Mouse (Mus musculus) adrenal gland, adult 8-10 months (tissue): ENCODE results near the gene Efemp2. TPM values are rescaled to one million over a fixed set of nuclear protein-coding genes. Genes with fewer than 3 reads are reported as not detected.

Experiments used
- DNase-seq: peaks from one replicate; pipeline ENCODE4 v3.0.0; 2022
- total RNA-seq, 4 experiments: library from RNA; stranded (reverse); gene quantifications; 2 replicates each; pipeline ENCODE4 v1.2.4; 2022

Efemp2 gene
- 100 to 1,000 TPM in 2 of 4 experiments, 10 to 100 TPM in 2; 64.9 to 173 (median 105) TPM for total RNA-seq

DNA sequence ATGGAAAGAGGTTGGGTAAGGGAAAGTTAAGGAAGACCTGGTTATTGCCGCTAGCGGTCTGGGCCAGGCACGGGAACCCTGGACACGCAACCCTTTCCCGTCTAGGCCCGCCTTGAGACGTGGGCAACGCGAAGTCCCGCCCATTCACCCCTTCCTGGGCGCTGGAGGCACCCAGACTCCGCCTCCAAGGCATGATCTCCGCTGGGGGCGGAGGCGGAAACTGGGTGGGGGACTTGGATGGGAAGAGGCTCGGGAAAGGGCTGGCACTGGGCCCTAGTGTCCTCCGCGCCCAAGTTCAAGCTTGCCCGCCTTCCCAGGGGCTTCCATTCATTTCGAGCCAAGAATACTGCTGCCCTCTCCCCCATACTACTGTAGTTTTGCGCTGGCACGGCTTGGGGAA lies at the start of gene Efemp2:
Gene Efemp2 (plus strand): TSS at position 235 of the 400 bp plus-strand sequence.
- peak; percentile 89 for DNase-seq

DNA sequence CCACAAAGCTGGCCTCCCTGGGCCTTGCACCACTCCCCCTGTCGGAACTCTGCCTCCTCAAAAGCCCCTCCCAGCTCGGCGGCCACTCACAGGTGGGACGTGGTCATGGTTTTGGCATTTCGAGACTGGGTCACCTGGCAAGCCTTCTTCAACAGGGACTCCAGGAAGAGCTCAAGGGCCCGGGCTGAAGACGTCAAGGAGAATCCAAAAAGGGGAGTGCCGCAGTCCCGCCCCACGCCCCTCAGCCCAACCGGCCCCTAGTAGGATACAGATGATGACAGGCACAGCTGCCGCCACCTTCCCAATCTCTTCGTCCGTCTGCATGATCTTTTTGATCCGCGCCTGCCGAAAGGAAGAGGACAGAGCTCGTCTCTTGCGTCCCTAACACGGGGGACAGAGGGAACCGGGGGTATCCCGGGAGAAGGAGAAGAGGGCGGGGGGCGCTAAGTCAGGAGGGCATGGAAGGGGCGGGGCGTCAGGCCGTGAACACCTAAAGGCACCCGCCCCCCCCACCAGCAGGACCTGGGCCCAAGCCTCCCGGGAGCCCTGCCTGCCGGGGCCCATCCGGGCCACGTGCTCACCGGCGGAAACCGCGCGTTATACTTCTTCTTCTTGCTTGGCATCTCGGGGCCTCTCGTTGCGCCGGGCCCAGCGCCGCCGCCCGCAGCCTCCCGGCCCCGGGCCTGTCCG lies 49.5 kb upstream of the Efemp2 start:
- peak; percentile 74 for DNase-seq

DNA sequence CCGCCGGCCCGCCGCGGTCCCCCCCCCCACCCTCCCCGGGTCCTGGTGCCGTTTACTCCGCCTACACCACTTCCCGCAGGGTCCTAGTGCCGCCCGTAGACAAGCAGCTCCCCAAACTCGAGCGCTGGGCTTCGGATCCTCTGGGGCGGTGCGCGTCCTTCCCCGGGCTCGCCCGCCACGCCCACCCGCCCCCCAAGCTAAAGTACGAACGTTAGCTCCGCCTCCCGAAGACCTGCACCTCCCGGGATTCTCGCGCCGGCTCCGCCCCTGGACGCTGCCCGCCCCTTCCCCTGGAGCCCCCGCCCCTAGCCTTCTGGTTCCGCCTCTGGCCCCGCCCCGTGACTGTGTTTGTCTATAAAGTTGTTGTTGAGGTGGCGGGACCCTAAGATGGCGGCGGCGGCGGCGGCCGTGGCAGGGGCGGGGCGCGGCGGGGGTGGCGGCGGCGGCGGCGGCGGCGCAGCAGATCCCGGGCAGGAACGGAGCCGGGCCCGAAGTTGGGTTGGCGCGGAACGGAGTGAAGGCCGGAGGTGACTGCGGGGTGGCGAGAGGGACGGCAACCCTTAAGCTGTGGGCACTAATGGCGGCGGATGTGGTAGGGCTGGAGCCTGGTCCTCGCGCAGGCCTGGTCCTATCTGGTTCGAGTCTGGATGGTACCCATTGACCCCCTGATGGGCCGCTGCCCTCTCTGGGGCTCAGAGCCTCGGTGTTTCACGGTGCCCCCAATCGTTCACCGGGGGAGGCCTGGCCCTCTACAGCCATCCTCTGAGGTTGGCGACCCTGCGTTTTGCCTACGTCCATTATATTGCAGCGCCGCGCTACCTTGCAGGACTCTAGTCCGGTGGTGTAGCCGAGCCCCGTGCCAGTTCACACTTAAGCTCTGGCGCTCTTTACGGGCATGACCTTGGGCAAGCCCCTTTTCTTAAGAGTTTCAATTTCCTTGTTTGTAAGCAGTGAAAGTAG lies 48.7 kb upstream of the Efemp2 start, which contains the start of the genes Drap1 and AI837181:
Gene Drap1 (minus strand): TSS at position 198 of the 960 bp plus-strand sequence.
Gene AI837181 (plus strand): TSS at position 363 of the 960 bp plus-strand sequence.
- peak; percentile 89 for DNase-seq

DNA sequence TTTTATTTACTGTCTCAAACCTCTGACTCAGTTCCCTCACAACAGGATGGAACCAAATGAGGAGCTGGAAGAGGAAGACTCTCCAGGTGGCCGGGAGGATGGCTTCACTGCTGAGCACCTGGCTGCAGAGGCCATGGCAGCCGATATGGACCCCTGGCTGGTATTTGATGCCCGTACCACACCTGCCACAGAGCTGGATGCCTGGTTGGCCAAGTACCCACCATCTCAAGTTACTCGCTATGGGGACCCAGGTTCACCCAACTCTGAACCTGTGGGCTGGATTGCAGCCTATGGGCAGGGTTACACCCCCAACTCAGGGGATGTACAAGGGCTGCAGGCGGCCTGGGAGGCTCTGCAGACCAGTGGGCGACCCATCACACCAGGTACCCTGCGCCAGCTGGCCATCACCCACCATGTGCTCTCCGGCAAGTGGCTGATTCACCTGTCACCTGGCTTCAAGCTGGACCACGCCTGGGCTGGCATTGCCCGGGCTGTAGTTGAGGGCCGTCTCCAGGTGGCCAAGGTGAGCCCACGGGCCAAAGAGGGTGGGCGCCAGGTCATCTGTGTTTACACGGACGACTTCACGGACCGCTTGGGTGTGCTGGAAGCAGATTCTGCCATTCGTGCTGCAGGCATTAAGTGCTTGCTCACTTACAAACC lies 47.7 kb upstream of the Efemp2 start:
- no peak for DNase-seq

DNA sequence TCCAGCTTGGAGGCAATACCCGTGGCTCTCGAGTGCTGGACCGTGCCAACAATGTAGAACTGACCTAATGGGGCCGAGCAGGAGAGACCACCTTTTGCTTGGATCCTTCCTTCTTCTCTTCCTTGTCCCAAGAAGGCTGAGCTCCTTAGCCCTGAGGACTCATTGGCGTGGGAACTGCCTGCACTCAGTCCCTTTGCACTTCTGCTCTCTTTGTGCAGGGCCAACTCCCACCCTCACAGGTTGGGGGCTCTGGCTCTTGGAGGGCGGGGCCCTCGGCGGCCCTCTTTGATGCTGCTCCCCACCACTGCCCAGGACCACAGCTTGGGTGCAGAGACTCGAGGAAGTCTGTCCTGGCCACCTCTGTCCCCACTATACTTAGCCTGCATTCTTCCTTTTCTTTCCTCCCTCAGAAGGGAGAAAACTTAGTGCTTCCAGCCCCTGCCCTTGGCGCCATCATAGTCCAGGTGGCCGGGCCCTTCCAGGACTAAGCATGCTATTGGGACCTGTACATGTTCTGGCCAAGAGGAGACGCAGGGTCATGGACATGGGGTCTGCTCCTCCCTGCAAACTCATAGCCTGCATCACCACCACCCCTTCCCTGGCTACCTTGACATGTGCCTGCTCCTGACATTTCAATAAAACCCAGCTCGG lies 47.0 kb upstream of the Efemp2 start:
- DNase-seq, result no peak

DNA sequence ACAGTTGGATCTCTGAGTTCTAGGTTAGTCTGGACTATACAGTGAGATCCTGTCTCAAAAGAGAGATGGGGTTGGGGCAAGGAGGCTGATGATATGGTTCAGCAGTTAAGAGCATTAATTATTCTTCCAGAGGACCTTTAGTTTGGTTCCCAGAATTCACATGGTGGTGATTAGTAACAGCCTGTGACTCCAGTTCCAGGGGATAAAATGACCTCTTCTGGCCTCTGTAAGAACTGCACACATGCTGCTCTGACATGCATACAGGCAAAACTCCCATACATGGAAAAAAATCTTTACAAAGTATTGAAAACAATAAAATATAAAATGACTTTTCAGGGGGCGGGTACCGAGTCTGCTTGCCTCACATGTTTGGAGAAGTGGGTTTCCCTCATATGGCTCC lies 45.7 kb upstream of the Efemp2 start:
- DNase-seq, result no peak

DNA sequence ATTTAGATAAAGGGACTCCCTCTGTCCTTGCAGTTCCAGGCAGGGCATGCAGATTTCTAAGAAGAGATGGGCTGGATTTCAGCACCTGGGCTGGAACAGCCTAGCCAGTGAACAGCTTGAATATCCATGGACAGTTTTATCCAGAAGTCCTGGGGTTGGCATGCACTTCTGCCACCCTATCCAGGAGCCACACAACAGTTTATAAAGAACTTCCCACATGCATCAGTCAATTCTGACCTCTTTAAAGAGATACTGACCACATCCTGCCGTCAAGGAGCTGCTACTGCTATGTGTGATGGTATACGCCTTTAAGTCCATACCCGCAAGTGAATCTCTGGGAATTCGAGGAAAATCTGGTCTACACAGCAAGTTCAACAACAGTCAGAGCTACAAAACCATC lies 44.5 kb upstream of the Efemp2 start:
- no peak for DNase-seq

DNA sequence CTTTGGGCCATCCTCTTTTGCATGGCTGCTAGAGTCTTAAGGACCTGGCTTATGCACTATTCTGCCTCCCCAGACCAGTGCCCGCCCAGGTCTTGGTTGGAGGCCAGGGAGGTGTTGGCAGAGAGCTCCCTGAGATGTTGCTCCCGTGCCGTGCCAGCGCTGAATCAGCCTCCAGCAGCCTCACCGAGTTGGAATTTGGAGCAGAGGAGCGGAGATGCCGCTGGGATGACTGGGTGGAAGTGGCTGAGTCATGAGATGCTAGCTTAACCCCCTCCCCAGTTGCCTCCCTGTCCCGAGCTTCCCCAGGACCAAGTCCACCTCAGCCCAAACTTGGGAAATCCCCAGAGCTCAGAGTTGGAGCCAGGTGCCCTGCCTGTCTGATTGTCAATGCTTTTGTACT lies 43.9 kb upstream of the Efemp2 start:
- peak; percentile 87 for DNase-seq

DNA sequence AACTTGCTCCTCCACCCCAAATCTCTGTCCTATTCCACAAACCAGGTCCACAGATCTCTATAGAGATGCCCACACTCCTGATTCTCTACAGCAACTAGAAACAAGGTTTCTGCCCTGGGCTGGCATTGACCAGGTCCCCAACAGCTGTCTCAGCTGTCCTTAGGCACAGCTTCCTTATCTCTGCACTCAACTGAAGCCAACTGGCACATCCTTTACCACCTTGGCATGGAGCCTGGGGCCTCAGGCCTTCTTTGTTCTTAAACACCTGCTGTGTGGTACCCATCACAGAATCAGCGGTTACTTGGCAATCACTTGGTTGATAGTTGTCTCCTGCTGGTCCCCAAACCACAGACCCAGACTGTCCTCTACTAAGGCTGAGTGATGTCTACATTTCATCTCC lies 43.3 kb upstream of the Efemp2 start:
- DNase-seq, result no peak

DNA sequence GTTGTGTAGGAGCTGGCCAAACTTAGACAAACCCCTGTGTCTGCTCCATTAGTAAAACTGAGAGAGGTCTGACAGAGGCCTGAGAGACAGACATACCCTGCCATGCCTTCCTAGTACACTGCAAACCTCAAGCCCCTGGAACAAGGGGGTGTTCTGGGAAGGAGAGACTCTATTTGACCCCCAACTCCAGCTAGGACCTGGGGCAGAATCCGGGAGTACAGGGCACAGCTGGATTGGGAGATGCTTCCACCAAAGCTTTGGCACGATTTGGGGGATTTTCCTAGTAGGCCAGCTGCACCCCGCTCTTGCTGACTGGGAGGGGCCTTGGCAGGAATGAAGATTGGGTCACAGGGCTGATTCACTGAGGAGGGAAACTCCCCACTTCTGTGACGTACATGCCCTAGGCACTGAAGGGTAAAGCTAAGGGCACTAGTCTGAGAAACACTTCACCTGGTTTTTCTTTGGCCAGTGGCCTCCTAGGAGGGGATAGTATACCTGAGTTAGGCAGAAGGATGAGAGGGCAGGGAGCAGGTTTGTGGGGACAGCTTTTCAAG lies 41.8 kb upstream of the Efemp2 start:
- no peak for DNase-seq

DNA sequence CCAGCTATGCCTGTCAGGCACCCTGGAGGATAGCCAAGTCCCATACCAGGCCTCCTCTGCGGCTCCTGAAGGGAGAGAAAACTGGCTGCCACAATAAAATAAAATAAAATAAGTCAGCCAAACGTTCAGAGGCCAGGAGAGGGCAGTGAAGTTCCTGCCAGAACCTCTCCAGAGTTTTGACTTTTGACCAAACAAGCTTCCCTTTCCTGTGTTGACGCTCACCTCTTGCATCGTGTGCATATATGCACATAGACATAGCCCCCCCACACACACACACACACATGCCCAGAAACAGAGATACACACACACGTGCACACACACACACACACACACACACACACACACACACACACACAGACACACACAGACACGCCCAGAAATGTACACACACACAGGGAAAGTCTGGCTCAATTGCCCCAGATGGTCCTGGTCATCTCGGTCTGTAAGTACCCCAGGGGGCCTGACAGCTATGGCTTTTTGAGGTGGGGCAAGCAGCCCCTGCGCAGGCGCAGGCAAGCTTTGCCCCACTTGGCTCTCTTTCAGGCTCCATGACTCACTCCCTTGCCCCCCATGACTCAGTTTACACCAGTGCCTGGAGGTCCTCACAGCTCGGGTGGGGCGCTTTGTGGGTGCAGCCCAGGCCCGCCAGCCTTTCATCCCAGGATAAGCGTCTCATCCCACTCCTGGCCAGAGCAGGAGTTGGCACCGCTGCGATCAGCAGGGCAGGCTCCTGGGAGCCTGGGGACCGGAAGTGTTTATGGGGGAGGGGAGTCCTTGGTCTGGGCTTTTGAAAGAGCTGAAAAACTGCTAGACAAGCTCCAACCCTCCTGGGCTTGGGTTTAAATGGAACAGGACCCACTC lies 40.5 kb upstream of the Efemp2 start:
- peak; percentile 53 for DNase-seq

DNA sequence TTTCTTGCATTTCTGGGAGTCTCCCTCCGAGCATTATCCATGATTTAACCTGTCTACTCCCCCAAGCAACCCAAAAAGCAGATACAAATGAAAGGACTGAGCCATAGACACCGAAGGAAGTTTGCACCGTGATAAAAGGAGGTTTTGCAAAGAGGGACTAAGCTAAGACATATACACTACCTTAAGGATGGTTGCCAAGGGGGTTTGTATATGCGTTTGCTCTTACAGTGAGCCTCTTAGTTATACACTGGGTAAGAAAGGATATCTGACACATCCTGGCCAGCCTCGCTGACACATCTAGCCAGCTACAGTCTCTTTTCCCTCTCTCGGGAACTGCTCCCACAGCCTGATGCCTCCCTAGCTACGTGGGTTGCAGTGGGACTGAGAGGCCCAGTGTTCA lies 39.8 kb upstream of the Efemp2 start:
- DNase-seq, result no peak

DNA sequence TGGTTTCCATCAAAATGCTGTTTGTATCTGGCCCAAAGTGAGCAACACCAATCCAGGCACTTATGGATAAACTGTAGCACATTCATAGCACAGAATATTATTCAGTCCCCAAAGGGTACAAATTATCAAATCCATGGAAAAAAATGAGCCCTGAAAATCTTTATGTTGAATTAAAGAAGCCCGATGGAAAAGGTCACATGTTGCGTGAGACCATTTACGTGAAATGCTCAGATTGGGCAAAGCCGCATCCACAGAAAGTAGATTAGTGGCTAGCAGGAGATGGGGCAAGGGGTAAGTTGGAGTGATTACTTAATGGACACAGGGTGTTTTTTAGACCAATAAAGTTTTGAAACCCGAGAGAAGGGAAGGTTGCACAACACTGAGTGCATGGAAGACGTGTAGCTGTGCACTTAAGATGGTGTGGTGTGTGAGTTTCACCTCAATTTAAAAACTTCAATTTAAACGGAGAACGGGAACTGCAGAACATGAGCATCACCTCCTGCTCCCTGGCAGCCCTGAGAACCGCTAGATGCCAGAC lies 29.3 kb upstream of the Efemp2 start:
- no peak for DNase-seq

DNA sequence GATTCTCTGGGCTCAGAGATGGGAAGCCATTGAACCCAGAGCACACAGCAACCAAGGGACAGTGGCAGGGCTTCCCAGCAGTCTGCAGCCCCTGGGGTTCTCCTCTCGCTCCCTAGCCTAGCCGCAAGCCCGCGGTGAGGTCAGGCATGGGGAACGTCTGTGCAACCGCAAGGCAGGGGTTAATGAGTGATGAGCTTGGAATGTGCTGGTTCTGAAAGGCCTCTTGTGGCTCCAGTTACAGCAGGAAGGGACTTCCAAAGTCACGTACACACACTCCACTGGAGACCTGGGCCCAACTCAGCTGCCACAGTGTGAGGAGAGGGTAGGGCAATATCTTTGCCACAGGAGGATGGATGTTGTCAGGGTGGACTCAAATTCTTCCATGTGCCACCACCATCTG lies 28.8 kb upstream of the Efemp2 start:
- no peak for DNase-seq

DNA sequence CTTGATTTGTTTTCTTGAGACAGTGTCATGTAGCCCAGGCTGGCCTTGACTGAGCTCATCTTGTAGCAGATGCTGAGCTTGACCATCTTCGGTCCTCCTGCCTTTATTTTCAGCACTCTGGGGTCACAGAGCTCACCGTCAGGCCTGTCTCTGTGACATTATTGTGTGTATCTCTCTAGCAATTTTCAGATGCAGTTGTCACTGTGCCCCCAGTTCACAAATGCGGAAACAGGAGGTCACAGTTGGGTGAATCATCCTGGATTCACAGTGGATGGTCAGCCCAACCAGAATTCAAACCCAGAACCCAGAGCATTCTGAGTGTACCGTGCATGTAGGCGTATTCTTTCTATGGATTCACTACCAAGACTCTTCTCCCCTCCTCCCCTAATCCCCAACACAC lies 28.0 kb upstream of the Efemp2 start:
- DNase-seq, result no peak

DNA sequence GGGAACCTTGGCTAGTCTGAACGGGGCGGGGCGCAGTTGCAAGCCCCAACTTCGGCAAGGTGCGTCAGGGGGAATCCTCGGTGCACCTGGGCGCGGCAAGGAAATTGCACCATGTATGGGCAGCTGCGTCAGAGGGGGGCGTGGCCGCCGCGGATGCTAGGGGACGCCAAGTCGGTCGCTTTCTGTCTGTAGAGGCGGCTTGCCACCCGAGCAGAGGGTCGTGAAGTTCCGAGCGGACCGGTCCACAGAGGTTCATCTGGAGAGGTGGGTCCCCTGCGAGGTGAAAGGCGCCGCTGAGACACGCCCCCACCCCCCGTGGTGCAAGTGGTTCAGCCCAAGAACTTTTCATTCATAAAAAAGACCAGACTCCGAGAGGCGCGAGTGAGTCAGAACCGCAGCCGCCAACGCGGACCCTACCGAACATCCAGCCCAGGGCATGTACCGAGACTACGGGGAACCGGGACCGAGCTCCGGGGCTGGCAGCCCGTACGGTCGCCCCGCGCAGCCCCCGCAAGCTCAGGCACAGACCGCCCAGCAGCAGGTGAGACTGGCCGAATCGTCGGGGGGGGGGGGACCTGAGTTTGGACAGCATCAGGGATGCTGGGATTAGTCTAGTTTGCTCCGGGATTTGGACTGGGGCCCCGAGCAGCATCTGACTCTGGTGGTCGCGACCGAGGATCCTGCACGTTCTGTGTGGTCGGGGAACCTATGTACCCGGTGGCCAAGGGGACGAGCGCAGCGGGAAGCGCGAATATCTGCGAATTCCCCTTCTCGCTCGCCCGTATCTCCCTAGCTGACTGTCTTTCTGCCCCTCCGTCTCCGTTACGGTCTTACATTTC lies 26.0 kb upstream of the Efemp2 start, which contains the start of gene Fosl1:
Gene Fosl1 (plus strand): TSS at position 33 of the 839 bp plus-strand sequence.
- DNase-seq, result no peak

DNA sequence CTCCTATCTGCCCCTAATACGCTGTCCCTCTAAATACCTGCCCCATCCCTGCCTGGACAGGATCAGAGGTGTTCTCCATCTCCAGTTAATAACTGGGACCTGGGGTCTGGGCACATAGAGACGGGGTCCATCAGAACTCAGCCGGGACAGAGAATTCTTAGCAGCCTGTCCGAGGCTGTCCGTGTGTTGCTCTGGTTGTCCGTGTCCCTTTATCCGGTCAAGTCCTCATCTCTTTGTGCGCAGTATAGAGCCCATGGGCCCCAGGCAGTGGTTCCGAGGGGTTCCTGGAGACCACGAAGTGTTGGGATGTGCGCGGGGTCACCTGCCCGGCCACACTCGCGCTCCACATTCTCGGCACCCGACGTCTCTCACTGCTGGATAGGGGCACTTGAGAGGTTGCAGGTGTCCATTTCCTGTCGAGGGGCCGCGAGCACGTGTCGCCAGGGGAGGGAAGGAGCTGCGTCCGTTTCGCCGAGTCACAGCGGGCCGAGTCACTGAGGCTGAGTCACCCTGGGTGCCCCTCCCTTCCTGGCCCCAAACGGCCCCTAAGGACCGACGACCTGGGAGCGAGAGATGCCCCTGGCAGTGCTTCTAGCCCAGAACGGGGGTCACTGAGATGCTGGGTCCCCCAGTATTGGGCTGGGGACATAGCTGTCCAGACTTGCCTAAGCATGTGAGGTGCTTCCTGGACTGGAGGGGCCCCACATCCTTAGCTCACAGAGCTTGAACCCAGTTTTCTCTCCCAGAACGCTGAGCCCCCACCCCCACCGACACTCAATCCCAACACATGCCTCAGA lies 25.2 kb upstream of the Efemp2 start:
- no peak for DNase-seq

DNA sequence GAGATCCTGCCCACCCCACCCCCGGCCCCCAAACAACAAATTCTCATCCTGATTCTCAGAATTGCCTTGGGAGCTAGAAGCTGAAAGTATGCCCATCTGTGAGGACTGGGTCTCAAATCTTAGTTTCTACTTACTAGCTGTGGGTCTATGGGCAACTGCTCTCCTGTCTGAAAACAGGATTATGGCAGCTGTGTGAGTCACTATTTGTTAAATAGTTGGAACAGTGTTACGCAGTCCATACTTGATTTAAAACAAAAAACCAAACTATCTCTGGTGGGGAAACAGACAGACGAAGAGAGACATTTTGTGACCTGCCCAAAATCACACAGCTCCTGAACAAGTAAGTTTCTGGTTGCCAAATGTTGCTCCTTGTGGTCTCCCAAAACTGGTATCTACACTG lies 24.1 kb upstream of the Efemp2 start:
- DNase-seq, result no peak

DNA sequence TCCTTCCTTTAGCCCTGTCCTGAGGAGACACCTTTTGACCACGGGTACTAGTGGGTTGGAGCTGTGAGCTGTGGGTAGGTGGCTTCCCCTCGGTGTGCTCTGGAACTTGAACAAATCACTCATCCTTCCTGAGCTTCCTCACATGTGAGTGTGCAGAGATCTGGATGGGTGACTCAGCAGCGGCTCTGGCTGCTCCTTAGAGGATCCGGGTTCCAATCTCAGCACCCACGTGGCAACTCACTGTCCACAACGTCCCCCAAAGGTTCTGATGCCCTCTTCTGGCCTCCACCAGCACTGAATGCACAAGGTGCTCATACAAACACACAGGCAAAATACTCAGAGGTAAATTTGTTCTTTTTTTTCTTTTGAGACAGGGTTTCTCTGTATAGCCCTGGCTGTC lies 22.0 kb upstream of the Efemp2 start:
- no peak for DNase-seq
